Mouse (Mus musculus) heart, embryonic 16.5 days (tissue): ENCODE results near the gene Atf3. TPM values are rescaled to one million over a fixed set of nuclear protein-coding genes. Genes with fewer than 3 reads are reported as not detected.
A peak's percentile ranks its signal among the peaks of the same experiment; 100 is the strongest.

ENCODE experiments used
- ATAC-seq: fragments of 200-750 bp; cut with Nextera tagmentation; replicated peaks from 2 replicates; pipeline ENCODE4 v1.8.0; 2017; ENCODE audit warnings: moderate number of reproducible peaks; ENCODE audit not compliant: insufficient read depth, low FRiP score; ENCODE audit errors: extremely low read depth
- H3K27ac ChIP-seq: fragments of 300-500 bp; sonication (generic); 2 replicates; pipeline ENCODE4 v1.5.1; 2014; ENCODE audit warnings: mild to moderate bottlenecking, low read length, control low read depth, moderate library complexity
- H3K27me3 ChIP-seq: fragments of 300-500 bp; sonication (generic); 2 replicates; pipeline ENCODE4 v1.6.1; 2014; ENCODE audit warnings: low read length, mixed read lengths; ENCODE audit not compliant: control insufficient read depth, insufficient read depth
- H3K36me3 ChIP-seq: fragments of 300-500 bp; sonication (generic); 2 replicates; pipeline ENCODE4 v1.6.1; 2014; ENCODE audit not compliant: control insufficient read depth, insufficient read depth
- H3K4me1 ChIP-seq: fragments of 300-500 bp; sonication (generic); 2 replicates; pipeline ENCODE4 v1.6.1; 2014; ENCODE audit warnings: low read length, mixed read lengths; ENCODE audit not compliant: control insufficient read depth, insufficient read depth
- H3K4me2 ChIP-seq: fragments of 300-500 bp; sonication (generic); 2 replicates; pipeline ENCODE4 v1.6.1; 2014; ENCODE audit warnings: low read depth, mild to moderate bottlenecking, control low read depth, low read length
- H3K4me3 ChIP-seq: fragments of 300-500 bp; sonication (generic); 2 replicates; pipeline ENCODE4 v1.5.1; 2014; ENCODE audit warnings: mild to moderate bottlenecking, control low read depth, low read length
- H3K9ac ChIP-seq: fragments of 300-500 bp; sonication (generic); 2 replicates; pipeline ENCODE4 v1.6.1; 2014; ENCODE audit warnings: low read length, control low read depth
- H3K9me3 ChIP-seq: fragments of 300-500 bp; sonication (generic); replicated peaks from 2 replicates; pipeline ENCODE4 v1.6.1; 2016; ENCODE audit warnings: low read length; ENCODE audit not compliant: control insufficient read depth
- WGBS: fragments of 180-500 bp; shearing (Covaris S2); extraction: QIAGEN DNeasy Blood & Tissue Kit; methylation state at CpG from one replicate; pipeline ENCODE4 v1.1.7; 2014; 5-methylcytosine and 5-hydroxymethylcytosine counted together
- polyA plus RNA-seq: library from polyadenylated mRNA; unstranded; fragments of >200 nt; fragmentation: Nextera tagmentation; extraction: Ambion mirVana; gene quantifications from 2 replicates; pipeline ENCODE4 v1.2.1, GENCODE M21; 2015

Atf3 gene
- polyA plus RNA-seq, 1 experiment from 2014 or later: 14.6 TPM

DNA sequence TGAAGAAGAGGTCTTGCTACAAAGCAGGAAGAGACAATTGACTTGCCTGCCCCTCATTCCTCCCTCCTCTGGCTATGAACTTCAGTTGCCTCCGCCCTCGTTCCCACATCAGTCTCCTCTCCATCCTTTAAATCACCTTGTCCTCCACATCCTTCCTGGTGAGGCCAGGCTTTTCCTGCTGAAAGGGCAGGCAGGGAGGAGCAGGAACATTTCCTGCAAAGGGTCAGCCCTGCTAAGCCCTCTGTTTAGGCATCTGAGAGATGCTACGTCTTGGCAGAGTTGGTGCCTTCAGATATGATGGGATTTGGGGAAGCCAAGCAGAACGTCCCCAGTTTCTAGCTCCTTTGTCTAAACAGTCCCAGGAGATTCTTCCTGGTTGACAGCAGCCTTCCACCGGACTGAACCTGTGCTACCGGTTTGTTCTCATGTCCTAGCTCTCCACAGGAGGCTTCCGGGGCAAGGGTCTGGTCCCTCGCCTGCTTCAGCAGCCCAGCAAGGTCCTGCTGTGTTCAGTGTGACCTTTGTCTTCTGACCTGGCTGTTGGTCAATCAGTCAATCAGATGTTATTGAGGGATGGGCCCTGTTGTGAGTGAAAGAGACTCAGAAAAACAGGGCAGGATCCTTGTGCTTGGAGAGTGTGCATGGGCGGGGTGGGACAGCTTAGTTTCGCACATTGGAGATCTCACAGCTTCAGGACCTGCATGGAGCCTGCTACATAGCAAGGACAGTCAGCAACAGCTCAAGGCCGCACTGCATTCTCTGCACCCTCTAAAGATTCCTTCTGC is 38.9 kb upstream of the Atf3 start:
- 65% methylated on average over 11 of the region's 11 CpGs for WGBS
- no peak overlapping the region for H3K27ac ChIP-seq
- 0 out of 2 replicates have a peak overlapping the region, but pooled peaks have one; percentile 9 for H3K9ac ChIP-seq
- peaks cover 17% of the 10 kb centered on the region for H3K4me1 ChIP-seq
- H3K27me3 ChIP-seq: 0 out of 2 replicates have a peak, but pooled peaks cover 2% of the 10 kb centered on the region
- H3K9me3 ChIP-seq: no peaks in the 10 kb centered on the region
- no peak for ATAC-seq
- H3K4me3 ChIP-seq: no peak overlapping the region
- H3K36me3 ChIP-seq: no peaks in the 10 kb centered on the region
- H3K4me2 ChIP-seq: no peak overlapping the region

DNA sequence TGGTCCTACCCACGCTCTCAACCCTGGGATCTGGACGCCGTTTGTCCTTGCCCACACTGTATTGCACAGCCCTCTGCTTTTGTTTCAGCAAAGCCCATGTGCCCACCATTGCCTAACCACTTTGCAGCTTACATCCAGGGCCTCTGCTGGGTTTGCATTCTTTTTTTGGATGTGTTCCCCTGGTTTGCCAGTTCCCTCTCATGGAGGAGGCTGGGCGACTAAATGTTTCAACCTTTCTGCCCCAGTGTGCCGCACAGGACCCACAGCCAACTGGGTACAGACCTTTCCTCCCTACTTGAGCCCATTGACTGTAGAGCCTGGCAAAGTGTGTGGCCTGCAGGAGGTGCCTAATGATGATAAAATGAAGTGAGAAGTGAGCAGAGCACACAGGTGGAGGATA is 38.3 kb upstream of the Atf3 start:
- Histone ChIP-seq H3K4me3 (no peak overlapping the region), H3K4me1 (peaks cover 17% of the 10 kb centered on the region), H3K27ac (no peak overlapping the region), H3K9me3 (no peaks in the 10 kb centered on the region), H3K9ac (no peak overlapping the region), H3K27me3 (0 out of 2 replicates have a peak, but pooled peaks cover 2% of the 10 kb centered on the region), H3K36me3 (no peaks in the 10 kb centered on the region), H3K4me2 (no peak overlapping the region)
- WGBS: 85% methylated on average over 5 of the region's 5 CpGs
- no peak for ATAC-seq

DNA sequence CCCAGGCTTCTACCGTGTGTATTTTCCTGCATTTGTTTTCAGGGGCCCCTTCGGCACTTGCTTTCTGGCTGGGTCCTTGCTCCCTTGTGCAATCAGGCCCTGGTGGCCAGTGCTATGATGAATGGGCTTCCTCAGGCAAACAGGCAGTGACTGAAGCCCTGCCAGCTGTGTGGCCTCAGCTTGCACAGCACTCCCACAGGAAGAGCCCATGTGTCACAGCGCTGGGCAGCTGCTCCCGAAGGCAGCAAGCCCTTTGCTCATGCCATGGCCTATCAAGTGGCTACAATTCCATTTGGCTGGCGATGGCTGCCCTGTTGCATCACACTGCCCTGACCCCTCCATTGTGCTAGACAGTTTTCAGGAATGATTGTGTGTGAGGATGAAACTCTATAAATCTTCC is 36.6 kb upstream of the Atf3 start:
- no peak for ATAC-seq
- no peak overlapping the region for H3K27ac ChIP-seq
- H3K4me1 ChIP-seq: peaks cover 17% of the 10 kb centered on the region
- H3K27me3 ChIP-seq: no peaks in the 10 kb centered on the region
- 59% methylated on average over 5 of the region's 5 CpGs for WGBS
- no peak overlapping the region for H3K9ac ChIP-seq
- no peak overlapping the region for H3K4me3 ChIP-seq
- H3K4me2 ChIP-seq: no peak overlapping the region
- no peaks in the 10 kb centered on the region for H3K36me3 ChIP-seq
- no peaks in the 10 kb centered on the region for H3K9me3 ChIP-seq

GRCm38 (mm10) chr1:191253636-191254035 is 35.8 kb upstream of the Atf3 start:
- Histone ChIP-seq H3K27me3 (no peaks in the 10 kb centered on the region), H3K4me1 (peaks cover 14% of the 10 kb centered on the region), H3K4me3 (no peak overlapping the region), H3K27ac (no peak overlapping the region), H3K9me3 (no peaks in the 10 kb centered on the region), H3K4me2 (no peak overlapping the region), H3K9ac (no peak overlapping the region), H3K36me3 (no peaks in the 10 kb centered on the region)
- no peak for ATAC-seq
- WGBS: 74% methylated on average over 1 of the region's 1 CpGs

GRCm38 (mm10) chr1:191249975-191250374 is 32.1 kb upstream of the Atf3 start:
- H3K9ac ChIP-seq: no peak overlapping the region
- H3K36me3 ChIP-seq: no peaks in the 10 kb centered on the region
- H3K4me3 ChIP-seq: no peak overlapping the region
- H3K9me3 ChIP-seq: no peaks in the 10 kb centered on the region
- H3K27ac ChIP-seq: no peak overlapping the region
- WGBS: 88% methylated on average over 3 of the region's 3 CpGs
- ATAC-seq: no peak
- H3K4me2 ChIP-seq: no peak overlapping the region
- no peaks in the 10 kb centered on the region for H3K27me3 ChIP-seq
- no peaks in the 10 kb centered on the region for H3K4me1 ChIP-seq

GRCm38 (mm10) chr1:191248423-191248822 is 30.6 kb upstream of the Atf3 start:
- 70% methylated on average over 1 of the region's 1 CpGs for WGBS
- no peak overlapping the region for H3K9ac ChIP-seq

DNA sequence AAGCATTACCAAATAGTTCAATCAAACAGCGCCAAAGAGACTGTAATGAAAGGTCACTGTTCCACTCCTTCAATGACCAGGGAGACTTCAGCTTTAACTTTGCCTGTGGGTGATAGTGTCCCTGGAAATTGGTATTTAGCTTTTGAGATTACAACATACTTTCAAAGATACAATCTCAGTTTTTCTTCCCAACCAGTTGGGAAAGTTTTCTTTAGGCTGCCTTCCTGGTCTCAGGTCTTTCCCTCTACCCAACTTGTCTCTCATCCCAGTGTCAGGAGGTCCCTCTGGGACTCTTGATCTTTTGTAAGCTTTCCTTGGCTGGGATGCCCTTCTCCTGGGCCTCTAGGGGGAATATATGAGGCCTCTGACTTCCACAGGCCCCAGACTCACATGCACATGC is 29.7 kb upstream of the Atf3 start:
- ATAC-seq: no peak
- Histone ChIP-seq H3K4me2 (no peak overlapping the region), H3K27me3 (no peaks in the 10 kb centered on the region), H3K9ac (no peak overlapping the region), H3K27ac (no peak overlapping the region), H3K4me1 (no peaks in the 10 kb centered on the region), H3K36me3 (no peaks in the 10 kb centered on the region), H3K4me3 (no peak overlapping the region), H3K9me3 (no peaks in the 10 kb centered on the region)
- WGBS: 94% methylated on average over 1 of the region's 1 CpGs

More at GRCm38 (mm10) chr1:191248423-191248822, 30.6 kb upstream of the Atf3 start:
- H3K9me3 ChIP-seq: no peaks in the 10 kb centered on the region
- H3K27me3 ChIP-seq: no peaks in the 10 kb centered on the region
- ATAC-seq: no peak
- no peak overlapping the region for H3K4me2 ChIP-seq
- H3K36me3 ChIP-seq: no peaks in the 10 kb centered on the region
- no peak overlapping the region for H3K27ac ChIP-seq
- H3K4me3 ChIP-seq: no peak overlapping the region
- no peaks in the 10 kb centered on the region for H3K4me1 ChIP-seq

DNA sequence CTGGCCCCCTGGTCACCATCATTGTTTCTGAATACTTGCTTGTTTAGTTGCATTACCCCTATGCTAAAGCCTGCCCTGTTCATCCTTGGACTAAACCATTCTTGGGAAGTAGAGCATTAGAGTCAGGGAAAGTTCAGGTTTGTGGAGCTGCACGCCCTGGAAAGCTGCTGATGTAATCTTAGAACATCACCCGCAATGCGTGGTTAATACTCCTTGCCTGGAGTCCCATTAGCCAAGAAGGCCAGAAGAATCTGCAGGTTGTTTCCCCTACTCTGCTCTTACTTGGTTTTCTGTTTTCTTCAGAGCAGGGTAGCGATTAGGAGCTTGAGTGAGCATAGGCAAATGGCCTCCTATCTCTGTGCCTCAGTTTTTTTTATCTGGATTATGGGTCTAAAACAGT is 26.0 kb upstream of the Atf3 start:
- Histone ChIP-seq H3K4me1 (no peaks in the 10 kb centered on the region), H3K27me3 (no peaks in the 10 kb centered on the region), H3K36me3 (no peaks in the 10 kb centered on the region), H3K9ac (no peak overlapping the region), H3K4me2 (no peak overlapping the region), H3K27ac (no peak overlapping the region), H3K4me3 (no peak overlapping the region), H3K9me3 (no peaks in the 10 kb centered on the region)
- WGBS: 84% methylated on average over 4 of the region's 4 CpGs
- ATAC-seq: no peak

DNA sequence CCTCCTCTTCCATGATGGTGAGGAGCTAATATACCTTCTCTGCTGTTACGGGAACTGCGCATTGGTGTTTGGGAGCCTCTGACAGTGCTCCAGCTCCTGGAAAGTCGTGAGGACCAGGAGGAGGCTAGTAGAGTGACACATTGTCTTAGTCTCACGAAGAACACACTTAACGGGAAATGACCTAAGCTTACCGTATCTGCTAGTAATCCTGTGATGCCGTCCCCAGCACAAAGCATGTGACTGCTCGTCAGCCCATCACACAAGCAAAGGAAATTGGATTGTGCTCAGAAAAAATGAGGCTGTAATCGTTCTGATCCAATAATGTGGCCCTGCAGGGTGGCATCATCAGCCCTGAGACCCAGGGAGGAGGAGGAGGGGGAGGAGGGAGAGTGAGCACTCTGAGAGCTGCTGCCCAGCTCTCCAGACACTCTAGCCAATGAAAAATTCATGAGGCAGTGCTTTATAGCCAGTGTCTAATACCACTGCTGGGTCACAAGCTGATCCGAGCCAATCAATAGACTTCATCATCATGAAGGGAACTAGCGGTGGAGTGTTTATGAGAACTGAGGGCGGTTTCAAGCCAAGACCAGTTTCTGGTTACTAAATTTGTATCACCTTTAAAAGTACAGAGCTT is 24.3 kb upstream of the Atf3 start:
- Histone ChIP-seq H3K9me3 (no peaks in the 10 kb centered on the region), H3K9ac (no peak overlapping the region), H3K4me1 (no peaks in the 10 kb centered on the region), H3K4me3 (no peak overlapping the region), H3K27ac (no peak overlapping the region), H3K36me3 (no peaks in the 10 kb centered on the region), H3K4me2 (no peak overlapping the region), H3K27me3 (no peaks in the 10 kb centered on the region)
- no peak for ATAC-seq
- 69% methylated on average over 12 of the region's 12 CpGs for WGBS
